Mouse (Mus musculus) lung, adult 2 months (tissue): Measurements from ENCODE around the gene Olfr649.

Experiments used
- CTCF ChIP-seq: fragments of 200-500 bp; IDR thresholded peaks from 2 replicates; pipeline ENCODE4 v1.5.1; 2011; ENCODE audit warnings: mild to moderate bottlenecking, low read length, control low read depth; ENCODE audit not compliant: insufficient read depth
- POLR2A ChIP-seq: fragments of 200-500 bp; IDR thresholded peaks from 2 replicates; pipeline ENCODE4 v1.6.1; 2011; ENCODE audit warnings: low read depth, mild to moderate bottlenecking, control low read depth, low read length, borderline replicate concordance; ENCODE audit errors: extremely low read depth

DNA sequence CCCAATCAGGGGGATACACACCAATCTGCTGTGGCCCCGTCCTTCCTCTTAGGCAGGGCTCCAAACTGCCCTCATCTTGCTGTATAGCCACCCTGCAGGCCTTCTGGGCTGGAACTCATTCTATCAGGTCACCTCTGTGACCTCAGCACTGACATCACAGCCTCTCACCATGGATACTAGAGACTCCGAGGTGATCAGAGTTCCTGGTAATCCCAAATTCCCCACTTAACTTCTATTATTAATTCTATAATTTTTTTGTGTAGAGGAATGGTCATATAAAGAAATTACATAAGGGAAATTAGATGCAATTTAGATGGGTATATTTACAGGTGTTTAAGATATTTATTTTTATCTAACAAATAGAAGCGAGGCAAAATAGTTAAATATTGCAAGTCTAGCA, 52.6 kb downstream of the Olfr649 start, which contains the start of gene Ubqln3:
- TF ChIP-seq POLR2A (no peak), CTCF (no peak)
